Mouse (Mus musculus) liver, embryonic 14.5 days (tissue): ENCODE measurements around the gene Cnot8. TPM values are rescaled to one million over a fixed set of nuclear protein-coding genes. Genes with fewer than 3 reads are reported as not detected.

Experiments used
- ATAC-seq: fragments of 200-750 bp; cut with Nextera tagmentation; 2 replicates; pipeline ENCODE4 v1.8.0; 2017; ENCODE audit warnings: moderate number of reproducible peaks, mild to moderate bottlenecking, moderate library complexity; ENCODE audit not compliant: insufficient read depth
- DNase-seq, 3 experiments: peaks; one replicate each; pipeline ENCODE4 v3.0.0-alpha.2; 2012 to 2013; ENCODE audit warnings: low read depth in 3 of 3, low spot score in 3 of 3
- H3K27ac ChIP-seq: fragments of 300-500 bp; sonication (generic); 2 replicates; pipeline ENCODE4 v1.5.1; 2014; ENCODE audit warnings: moderate library complexity, mild to moderate bottlenecking, control low read depth, inconsistent platforms
- H3K27me3 ChIP-seq: fragments of 300-500 bp; sonication (generic); 2 replicates; pipeline ENCODE4 v1.6.1; 2014; ENCODE audit warnings: mild to moderate bottlenecking, low read length, moderate library complexity; ENCODE audit not compliant: control insufficient read depth, insufficient read depth
- H3K36me3 ChIP-seq: fragments of 300-500 bp; sonication (generic); replicated peaks from 2 replicates; pipeline ENCODE4 v1.6.1; 2014; ENCODE audit warnings: low read depth; ENCODE audit not compliant: control insufficient read depth, insufficient read depth
- H3K4me1 ChIP-seq, 2 experiments: fragments of 200-500 bp in 1 of 2; fragments of 300-500 bp in 1 of 2; sonication (generic) in 1 of 2; replicated peaks; 2 replicates each; pipeline ENCODE4 v1.6.1; 2012 to 2014; ENCODE audit warnings: antibody characterized with exemption in 1 of 2, inconsistent platforms in 1 of 2, low read length in 1 of 2; ENCODE audit not compliant: control insufficient read depth in 2 of 2, insufficient read depth in 2 of 2
- H3K4me2 ChIP-seq: fragments of 300-500 bp; sonication (generic); 2 replicates; pipeline ENCODE4 v1.6.1; 2014; ENCODE audit warnings: low read depth, mild to moderate bottlenecking, control low read depth, moderate library complexity
- H3K4me3 ChIP-seq, 2 experiments: fragments of 200-500 bp in 1 of 2; fragments of 300-500 bp in 1 of 2; sonication (generic) in 1 of 2; 2 replicates each; pipeline ENCODE4 v1.5.1; 2012 to 2014; ENCODE audit warnings: low read depth in 2 of 2, low read length in 2 of 2, mild to moderate bottlenecking in 2 of 2, control low read depth in 1 of 2, inconsistent platforms in 1 of 2, moderate library complexity in 1 of 2; ENCODE audit not compliant: insufficient read depth in 1 of 2
- H3K9ac ChIP-seq: fragments of 300-500 bp; sonication (generic); replicated peaks from 2 replicates; pipeline ENCODE4 v1.6.1; 2014; ENCODE audit warnings: mild to moderate bottlenecking, control low read depth, moderate library complexity
- H3K9me3 ChIP-seq: fragments of 300-500 bp; sonication (generic); 2 replicates; pipeline ENCODE4 v1.6.1; 2016; ENCODE audit warnings: low read length, mixed read lengths; ENCODE audit not compliant: control insufficient read depth
- CTCF ChIP-seq: IDR thresholded peaks from 2 replicates; pipeline ENCODE4 v1.5.1; 2016; ENCODE audit warnings: antibody characterized with exemption, low read depth, control low read depth
- EP300 ChIP-seq: IDR thresholded peaks from 2 replicates; pipeline ENCODE4 v1.6.1; 2016; ENCODE audit warnings: antibody characterized with exemption, low read depth
- WGBS: fragments of 180-500 bp; shearing (Covaris S2); extraction: QIAGEN DNeasy Blood & Tissue Kit; methylation state at CpG from one replicate; pipeline ENCODE4 v1.1.7; 2014; ENCODE audit not compliant: insufficient replicate concordance; 5-methylcytosine and 5-hydroxymethylcytosine counted together
- polyA plus RNA-seq, 2 experiments: library from polyadenylated mRNA; depleted of rRNA in 1 of 2; stranded (reverse) in 1 of 2; unstranded in 1 of 2; fragments of >200 nt; fragmentation: Nextera tagmentation in 1 of 2; extraction: Ambion mirVana in 1 of 2; gene quantifications; 2 replicates each; pipeline versions ENCODE4 v1.2.1 to v1.2.3; 2012 to 2014

The Cnot8 gene
- polyA plus RNA-seq, 2 experiments, result 26.3 to 28.9 TPM

DNA sequence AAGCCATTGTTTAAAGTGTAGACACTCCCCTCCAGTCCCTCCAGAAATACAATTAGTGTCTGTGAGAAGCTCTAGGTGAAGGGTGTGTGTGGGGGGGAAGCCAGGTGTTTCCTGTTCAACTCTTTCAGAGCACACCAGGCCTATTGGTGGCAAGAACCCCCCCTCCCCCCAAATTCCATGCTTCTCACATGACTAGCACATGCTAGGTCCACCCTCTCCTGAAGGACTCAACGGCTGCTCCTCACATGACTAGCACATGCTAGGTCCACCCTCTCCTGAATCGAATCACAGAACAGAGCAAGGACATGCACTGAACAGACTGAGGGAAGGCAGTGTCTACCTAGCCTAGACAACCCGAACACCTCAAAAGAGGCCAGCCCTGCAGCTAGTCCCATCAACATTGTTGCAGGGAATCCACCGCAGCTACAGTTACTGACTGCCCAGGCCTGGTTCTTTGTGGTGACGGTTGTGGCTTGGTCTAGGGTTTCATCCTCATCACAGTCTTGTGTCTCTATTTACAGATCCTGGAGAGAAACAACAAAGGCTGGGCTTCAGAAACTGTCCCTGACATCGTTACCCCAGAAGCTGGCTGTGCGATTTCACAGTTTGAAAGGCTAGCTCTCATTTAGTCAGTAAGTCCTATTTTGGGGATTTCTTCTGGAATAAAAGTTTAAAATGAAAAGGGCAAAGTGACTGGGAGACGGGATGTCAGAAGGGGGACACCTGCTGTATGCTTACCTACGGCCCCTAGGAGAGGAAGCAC is 1.2 kb upstream of the Cnot8 start:
- no peak overlapping the region for H3K9ac ChIP-seq
- TF ChIP-seq CTCF (no peak), EP300 (no peak)
- 74% methylated on average over 9 of the region's 9 CpGs for WGBS
- ATAC-seq (no peak), DNase-seq (no peak)
- no peak overlapping the region for H3K27ac ChIP-seq
- H3K9me3 ChIP-seq, result no peaks in the 10 kb centered on the region
- no peaks in the 10 kb centered on the region for H3K36me3 ChIP-seq
- H3K4me1 ChIP-seq, result peaks cover 7 to 12% of the 10 kb centered on the region in 2 experiments
- H3K27me3 ChIP-seq, result peaks cover 3% of the 10 kb centered on the region
- peak overlapping the region; percentile 69 for H3K4me2 ChIP-seq
- no peak overlapping the region for H3K4me3 ChIP-seq

DNA sequence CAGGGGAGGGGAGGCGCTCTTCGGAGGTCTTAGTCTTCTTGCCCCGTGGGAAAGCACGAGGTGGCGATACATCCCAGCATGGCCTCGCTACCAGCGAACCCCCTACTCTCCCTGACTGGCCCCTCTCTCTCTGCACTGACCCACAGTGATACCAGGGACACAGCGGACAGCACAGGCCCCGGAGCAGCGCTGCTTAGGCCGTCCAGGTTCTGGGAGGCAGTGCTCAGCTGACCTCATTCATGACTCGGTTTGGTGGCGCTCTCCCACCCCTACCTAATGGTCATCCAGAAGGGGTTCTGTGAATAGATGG is 654 bp upstream of the Cnot8 start:
- Histone ChIP-seq H3K27me3 (no peaks in the 10 kb centered on the region), H3K4me1 (peaks cover 7 to 12% of the 10 kb centered on the region in 2 experiments), H3K9me3 (no peaks in the 10 kb centered on the region), H3K4me2 (peak overlapping the region; percentile 69), H3K27ac (peak overlapping the region; percentile 53), H3K9ac (peak overlapping the region; percentile 61), H3K4me3 (peak overlapping the region; percentile 52 to 75), H3K36me3 (no peaks in the 10 kb centered on the region)
- DNase-seq, result no peak
- no peak for TF ChIP-seq CTCF
- no peak for TF ChIP-seq EP300
- 61% methylated on average over 11 of the region's 13 CpGs for WGBS
- ATAC-seq, result peak; percentile 6; the same call in 1 of the 2 replicates

DNA sequence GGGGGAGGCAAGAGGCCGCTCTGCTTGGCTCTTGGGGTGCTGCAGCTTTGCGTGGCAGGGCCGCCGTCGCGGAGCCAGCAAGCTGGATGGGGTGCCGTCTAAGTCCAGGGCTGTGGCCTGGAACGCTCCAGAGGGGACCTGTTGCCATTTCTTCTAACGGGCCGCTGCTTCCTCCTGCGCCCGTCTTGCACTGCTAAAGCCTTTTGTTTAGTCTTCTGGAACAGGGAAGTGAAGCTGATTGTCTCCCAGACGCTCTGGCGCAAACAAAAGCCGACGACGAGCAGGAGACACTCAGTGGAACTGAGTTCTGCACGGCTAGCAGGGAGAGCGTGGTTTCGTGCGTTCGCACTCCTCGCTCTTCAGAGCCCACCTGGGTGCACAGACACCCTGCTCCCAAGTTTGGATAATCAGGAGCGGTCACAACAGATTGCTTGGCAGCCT is 418 bp downstream of the Cnot8 start:
- peak in 2 of 3 experiments; percentile 35 to 38 for DNase-seq
- peak; percentile 3 for ATAC-seq
- Histone ChIP-seq H3K27ac (peak overlapping the region; percentile 77), H3K4me3 (peak overlapping the region; percentile 75 to 84), H3K4me2 (peak overlapping the region; percentile 62), H3K9ac (peak overlapping the region; percentile 84), H3K9me3 (no peaks in the 10 kb centered on the region), H3K36me3 (peaks cover under 1% of the 10 kb centered on the region; the same call in 1 of the 2 replicates), H3K4me1 (peaks cover 7 to 12% of the 10 kb centered on the region in 2 experiments), H3K27me3 (no peaks in the 10 kb centered on the region)
- TF ChIP-seq EP300 (no peak), CTCF (no peak)
- under 1% methylated on average over 24 of the region's 24 CpGs for WGBS

DNA sequence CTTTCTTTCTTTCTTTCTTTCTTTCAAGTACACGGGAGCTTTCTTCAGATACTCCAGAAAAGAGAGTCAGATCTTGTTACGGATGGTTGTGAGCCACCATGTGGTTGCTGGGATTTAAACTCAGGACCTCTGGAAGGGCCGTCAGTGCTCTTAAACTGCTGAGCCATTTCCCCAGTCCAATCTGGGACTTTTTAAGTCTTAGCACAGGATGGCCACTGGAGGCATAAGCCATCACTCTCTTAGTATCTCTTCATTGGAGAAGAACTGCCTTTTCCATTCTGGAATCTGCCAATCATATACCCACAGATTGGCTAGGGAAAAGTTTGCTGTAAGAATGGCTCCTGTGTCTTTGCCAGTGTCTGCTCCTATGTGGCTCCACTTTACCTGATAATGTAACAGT is 3.1 kb downstream of the Cnot8 start:
- Histone ChIP-seq H3K36me3 (peaks cover 20% of the 10 kb centered on the region), H3K9me3 (no peaks in the 10 kb centered on the region), H3K27me3 (no peaks in the 10 kb centered on the region), H3K9ac (no peak overlapping the region), H3K4me1 (peaks cover 7 to 12% of the 10 kb centered on the region in 2 experiments), H3K27ac (no peak overlapping the region), H3K4me2 (no peak overlapping the region), H3K4me3 (no peak overlapping the region)
- DNase-seq (no peak), ATAC-seq (no peak)
- TF ChIP-seq CTCF (no peak), EP300 (no peak)
- 59% methylated on average over 3 of the region's 3 CpGs for WGBS

DNA sequence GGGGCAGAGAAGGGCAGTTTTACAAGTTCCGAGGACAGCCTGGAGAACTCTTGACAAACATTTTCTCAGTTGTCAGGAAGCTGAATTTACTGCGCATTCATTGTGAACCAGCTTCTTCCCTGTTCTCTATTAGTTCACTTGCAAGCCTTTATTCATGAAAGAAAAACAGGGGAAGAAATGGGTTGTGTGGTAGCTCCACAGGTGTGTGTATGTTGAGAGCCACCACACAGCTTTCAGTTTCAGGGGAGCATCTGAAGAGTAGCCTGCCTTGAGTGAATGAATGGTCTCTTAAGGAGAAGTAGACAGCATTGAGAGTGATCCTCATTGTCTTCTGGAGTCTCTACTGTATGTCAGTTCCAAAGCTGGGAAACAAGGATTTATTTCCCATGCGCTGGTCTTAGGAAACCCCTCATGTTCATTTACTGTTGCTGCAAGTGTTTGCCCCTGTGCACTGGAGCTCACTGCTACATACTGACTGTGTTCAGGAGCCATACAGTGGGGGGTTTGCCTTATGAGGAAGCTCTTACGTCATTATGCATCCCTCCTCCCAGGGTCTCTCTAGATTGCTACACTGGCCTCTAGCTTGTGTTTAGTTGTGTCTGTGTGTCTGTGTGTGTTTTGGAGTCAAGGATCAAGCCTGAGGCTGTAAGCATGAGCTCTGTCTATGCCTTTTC is 3.8 kb downstream of the Cnot8 start:
- Histone ChIP-seq H3K27me3 (no peaks in the 10 kb centered on the region), H3K4me3 (no peak overlapping the region), H3K4me1 (peaks cover 7 to 12% of the 10 kb centered on the region in 2 experiments), H3K27ac (no peak overlapping the region), H3K4me2 (no peak overlapping the region), H3K36me3 (peaks cover 22% of the 10 kb centered on the region), H3K9me3 (no peaks in the 10 kb centered on the region), H3K9ac (no peak overlapping the region)
- DNase-seq (no peak), ATAC-seq (no peak)
- TF ChIP-seq EP300 (no peak), CTCF (no peak)
- WGBS, result 75% methylated on average over 4 of the region's 4 CpGs
